Mouse (Mus musculus) heart, embryonic 13.5 days (tissue): ENCODE measurements around the gene Ppm1l. TPM values are rescaled to one million over a fixed set of nuclear protein-coding genes. Genes with fewer than 3 reads are reported as not detected.

Experiments used
- ATAC-seq: fragments of 200-750 bp; cut with Nextera tagmentation; 2 replicates; pipeline ENCODE4 v1.8.0; 2017; ENCODE audit warnings: moderate TSS enrichment; ENCODE audit not compliant: insufficient number of reproducible peaks, low FRiP score, low TSS enrichment; ENCODE audit errors: extremely low read depth
- H3K27ac ChIP-seq: fragments of 300-500 bp; sonication (generic); replicated peaks from 2 replicates; pipeline ENCODE4 v1.5.1; 2015; ENCODE audit warnings: moderate library complexity, mild to moderate bottlenecking, inconsistent platforms
- H3K27me3 ChIP-seq: fragments of 300-500 bp; sonication (generic); replicated peaks from 2 replicates; pipeline ENCODE4 v1.6.1; 2015; ENCODE audit warnings: mild to moderate bottlenecking, inconsistent platforms
- H3K36me3 ChIP-seq: fragments of 300-500 bp; sonication (generic); 2 replicates; pipeline ENCODE4 v1.6.1; 2015; ENCODE audit warnings: mild to moderate bottlenecking, inconsistent platforms
- H3K4me1 ChIP-seq: fragments of 300-500 bp; sonication (generic); 2 replicates; pipeline ENCODE4 v1.6.1; 2015; ENCODE audit warnings: inconsistent platforms
- H3K4me2 ChIP-seq: fragments of 300-500 bp; sonication (generic); 2 replicates; pipeline ENCODE4 v1.6.1; 2015; ENCODE audit warnings: inconsistent platforms, mild to moderate bottlenecking, moderate library complexity
- H3K4me3 ChIP-seq: fragments of 300-500 bp; sonication (generic); 2 replicates; pipeline ENCODE4 v1.5.1; 2015; ENCODE audit warnings: moderate library complexity, mild to moderate bottlenecking, inconsistent platforms
- H3K9ac ChIP-seq: fragments of 300-500 bp; sonication (generic); 2 replicates; pipeline ENCODE4 v1.6.1; 2015; ENCODE audit warnings: inconsistent platforms, mild to moderate bottlenecking, moderate library complexity
- H3K9me3 ChIP-seq: fragments of 300-500 bp; sonication (generic); 2 replicates; pipeline ENCODE4 v1.6.1; 2016; ENCODE audit warnings: inconsistent platforms
- WGBS: fragments of 180-500 bp; shearing (Covaris S2); methylation state at CpG from one replicate; pipeline ENCODE4 v1.1.7; 2015; ENCODE audit warnings: mixed read lengths; 5-methylcytosine and 5-hydroxymethylcytosine counted together
- polyA plus RNA-seq: library from polyadenylated mRNA; unstranded; fragments of >200 nt; fragmentation: Nextera tagmentation; extraction: Ambion mirVana; gene quantifications from 2 replicates; pipeline ENCODE4 v1.2.1, GENCODE M21; 2015

Ppm1l gene
- polyA plus RNA-seq, 1 experiment from 2014 or later, result 7.4 TPM

- Histone ChIP-seq H3K9me3 (no peaks in the 10 kb centered on the region), H3K27me3 (no peaks in the 10 kb centered on the region), H3K36me3 (no peaks in the 10 kb centered on the region), H3K4me1 (peaks cover 29% of the 10 kb centered on the region), H3K4me3 (no peak overlapping the region), H3K4me2 (no peak overlapping the region), H3K27ac (no peak overlapping the region), H3K9ac (no peak overlapping the region)
- no peak for ATAC-seq
- 80% methylated on average over 3 of the region's 3 CpGs for WGBS
Observed at GRCm38 (mm10) chr3:69449041-69449440, 132.4 kb downstream of the Ppm1l start.

GRCm38 (mm10) chr3:69454330-69454729 is 137.7 kb downstream of the Ppm1l start:
- no peak for ATAC-seq
- Histone ChIP-seq H3K4me3 (no peak overlapping the region), H3K36me3 (no peaks in the 10 kb centered on the region), H3K9ac (no peak overlapping the region), H3K4me2 (no peak overlapping the region), H3K27ac (no peak overlapping the region), H3K27me3 (no peaks in the 10 kb centered on the region), H3K4me1 (peaks cover 20% of the 10 kb centered on the region), H3K9me3 (no peaks in the 10 kb centered on the region)
- WGBS, result 68% methylated on average over 3 of the region's 3 CpGs

DNA sequence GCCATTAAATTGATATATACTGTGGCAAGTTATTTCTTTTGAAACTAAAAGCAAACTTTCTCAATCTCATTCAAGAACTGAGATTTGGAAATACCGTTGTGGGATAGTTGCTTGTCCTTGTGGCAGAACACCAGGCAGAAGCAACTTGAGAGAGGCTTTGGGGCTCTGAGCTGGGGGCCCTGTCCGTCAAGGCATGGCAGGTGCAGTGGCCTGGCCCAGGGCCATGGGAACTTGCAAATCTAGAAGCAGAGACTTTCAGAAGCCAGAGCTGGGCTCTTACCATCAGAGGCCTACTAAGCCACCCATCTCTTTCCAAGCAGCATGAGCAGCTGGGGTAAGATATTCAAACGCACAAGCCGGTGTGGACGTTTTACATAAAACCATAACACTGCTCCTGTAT is 139.4 kb downstream of the Ppm1l start:
- Histone ChIP-seq H3K9me3 (no peaks in the 10 kb centered on the region), H3K4me3 (no peak overlapping the region), H3K27ac (no peak overlapping the region), H3K36me3 (no peaks in the 10 kb centered on the region), H3K4me2 (no peak overlapping the region), H3K27me3 (no peaks in the 10 kb centered on the region), H3K9ac (no peak overlapping the region), H3K4me1 (peaks cover 30% of the 10 kb centered on the region)
- 87% methylated on average over 5 of the region's 5 CpGs for WGBS
- ATAC-seq, result no peak

DNA sequence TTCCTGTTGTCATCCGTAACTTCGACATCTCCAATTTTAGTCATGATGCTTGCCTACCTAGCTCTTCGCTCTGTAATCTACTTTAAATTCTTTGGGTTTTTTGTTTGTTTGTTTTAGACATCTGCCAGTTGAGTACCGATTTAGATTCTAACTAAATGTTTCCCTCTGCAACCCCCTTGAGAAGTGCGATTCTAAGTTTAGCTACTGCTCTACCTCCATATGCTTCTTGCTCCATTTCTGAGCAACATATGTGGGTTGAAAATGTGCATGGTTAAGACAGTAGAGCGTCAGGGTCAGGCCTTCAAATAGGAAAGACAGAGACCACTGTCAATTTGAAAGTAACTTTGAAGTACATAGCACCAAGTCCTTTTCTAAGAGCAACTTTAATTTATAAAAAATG is 142.1 kb downstream of the Ppm1l start:
- H3K9ac ChIP-seq, result no peak overlapping the region
- no peaks in the 10 kb centered on the region for H3K36me3 ChIP-seq
- WGBS, result 65% methylated on average over 6 of the region's 6 CpGs
- H3K4me3 ChIP-seq, result no peak overlapping the region
- no peaks in the 10 kb centered on the region for H3K9me3 ChIP-seq
- no peaks in the 10 kb centered on the region for H3K27me3 ChIP-seq
- no peak for ATAC-seq
- H3K4me2 ChIP-seq, result no peak overlapping the region
- H3K27ac ChIP-seq, result no peak overlapping the region
- H3K4me1 ChIP-seq, result peaks cover 26% of the 10 kb centered on the region

- Histone ChIP-seq H3K9ac (no peak overlapping the region), H3K9me3 (no peaks in the 10 kb centered on the region), H3K27me3 (no peaks in the 10 kb centered on the region), H3K27ac (no peak overlapping the region), H3K36me3 (no peaks in the 10 kb centered on the region), H3K4me2 (no peak overlapping the region), H3K4me3 (no peak overlapping the region), H3K4me1 (peaks cover 25% of the 10 kb centered on the region)
- no peak for ATAC-seq
- 60% methylated on average over 1 of the region's 1 CpGs for WGBS
Observed at GRCm38 (mm10) chr3:69461956-69462355, 145.3 kb downstream of the Ppm1l start.

DNA sequence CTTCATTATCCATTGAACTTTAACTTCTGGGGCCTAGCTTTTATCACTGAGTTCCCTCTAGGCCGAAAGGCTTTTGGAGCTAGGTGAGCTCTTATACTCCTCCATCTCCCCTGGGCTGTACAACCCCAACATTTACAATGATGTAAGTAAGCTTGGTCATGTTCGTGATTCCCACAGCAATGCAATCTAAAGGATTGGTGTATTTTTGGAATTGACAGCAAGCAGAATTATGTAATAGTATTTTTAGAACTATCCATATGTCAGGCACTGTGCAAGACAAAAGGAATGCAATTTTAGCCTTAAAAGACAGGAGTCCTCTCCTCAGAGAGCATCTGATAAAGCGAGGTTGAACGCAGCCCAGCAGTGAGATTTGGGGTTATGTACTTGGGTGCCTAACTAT is 149.1 kb downstream of the Ppm1l start:
- H3K27me3 ChIP-seq, result no peaks in the 10 kb centered on the region
- no peak for ATAC-seq
- no peaks in the 10 kb centered on the region for H3K9me3 ChIP-seq
- 82% methylated on average over 4 of the region's 4 CpGs for WGBS
- no peak overlapping the region for H3K27ac ChIP-seq
- peaks cover 38% of the 10 kb centered on the region for H3K4me1 ChIP-seq
- H3K4me2 ChIP-seq, result no peak overlapping the region
- H3K4me3 ChIP-seq, result no peak overlapping the region
- H3K36me3 ChIP-seq, result no peaks in the 10 kb centered on the region
- H3K9ac ChIP-seq, result no peak overlapping the region

- 36% methylated on average over 9 of the region's 9 CpGs for WGBS
Observed at GRCm38 (mm10) chr3:69468280-69469008, 151.8 kb downstream of the Ppm1l start.

DNA sequence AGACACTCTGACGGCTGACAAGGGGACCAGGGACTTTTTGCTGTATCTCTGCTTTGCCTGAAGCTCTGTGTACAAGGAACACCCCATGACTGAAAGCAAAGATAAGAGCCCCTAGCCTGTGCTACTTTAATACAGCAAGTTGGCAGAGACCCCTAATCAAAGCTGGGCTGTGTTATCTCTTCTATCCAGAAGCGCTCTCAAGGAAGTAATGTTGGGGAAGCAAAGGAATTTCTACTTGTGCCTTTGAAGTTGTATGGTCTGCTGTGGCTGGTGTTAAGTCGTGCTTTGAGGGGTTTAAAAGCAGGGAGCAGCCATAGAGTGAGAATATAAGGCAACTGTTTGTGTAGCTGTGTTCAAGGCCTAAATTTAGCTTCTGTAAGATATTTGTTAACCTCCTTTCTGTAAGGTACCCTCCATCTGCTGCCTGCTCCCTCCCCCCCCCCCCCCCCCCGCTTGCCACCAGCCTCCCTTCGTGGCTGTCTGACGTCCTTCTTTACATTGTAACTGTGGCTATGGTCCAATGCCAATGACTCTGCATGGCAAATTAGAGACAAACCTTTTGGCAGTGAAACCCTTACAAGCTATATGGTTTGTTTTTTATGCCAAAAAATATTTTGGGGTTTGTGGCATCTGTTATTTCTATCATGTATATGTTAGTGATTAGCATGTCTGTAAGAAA is 152.9 kb downstream of the Ppm1l start:
- Histone ChIP-seq H3K4me3 (no peak overlapping the region), H3K27me3 (no peaks in the 10 kb centered on the region), H3K4me2 (peak overlapping the region; percentile 13; the same call in 1 of the 2 replicates), H3K27ac (peak overlapping the region; percentile 39), H3K9me3 (0 out of 2 replicates have a peak, but pooled peaks cover 4% of the 10 kb centered on the region), H3K9ac (no peak overlapping the region), H3K4me1 (peaks cover 43% of the 10 kb centered on the region), H3K36me3 (no peaks in the 10 kb centered on the region)
- no peak for ATAC-seq
- WGBS, result 7% methylated on average over 5 of the region's 6 CpGs

More at GRCm38 (mm10) chr3:69468280-69469008, 151.8 kb downstream of the Ppm1l start:
- Histone ChIP-seq H3K9me3 (no peaks in the 10 kb centered on the region), H3K9ac (no peak overlapping the region), H3K4me1 (peaks cover 43% of the 10 kb centered on the region), H3K27ac (0 out of 2 replicates have a peak overlapping the region, but pooled peaks have one; percentile 8), H3K36me3 (no peaks in the 10 kb centered on the region), H3K4me3 (no peak overlapping the region), H3K4me2 (no peak overlapping the region), H3K27me3 (no peaks in the 10 kb centered on the region)
- ATAC-seq, result no peak

DNA sequence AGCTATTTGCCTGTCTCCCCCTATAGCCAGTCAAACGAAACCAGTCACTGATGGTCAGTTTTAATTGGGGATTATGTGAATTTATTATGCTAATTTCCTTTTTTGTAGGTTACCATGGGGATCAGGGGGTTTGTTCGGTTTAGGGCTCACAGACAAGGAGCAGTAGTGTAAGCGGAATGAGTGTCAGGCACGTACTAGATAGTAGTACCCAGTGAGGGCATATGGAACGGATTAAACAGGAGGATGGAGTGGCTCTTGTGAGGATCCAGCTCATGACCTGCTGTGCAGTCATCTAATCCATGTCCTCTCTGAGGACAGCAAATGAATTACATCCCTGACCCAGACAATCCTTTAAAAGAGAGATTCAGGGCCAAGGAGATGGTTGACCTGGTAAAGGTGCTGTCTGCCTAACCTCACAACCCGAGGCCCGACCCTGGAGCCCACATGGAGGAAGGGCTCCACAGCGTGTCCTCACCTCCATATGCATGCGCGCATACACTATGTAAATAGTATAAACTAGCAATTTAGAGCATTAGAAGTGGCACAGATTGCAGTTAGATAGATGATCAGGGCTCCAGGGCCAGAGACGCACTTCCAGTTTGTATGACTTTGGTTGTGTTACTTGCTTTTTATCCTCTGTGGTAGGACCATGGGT is 153.6 kb downstream of the Ppm1l start:
- Histone ChIP-seq H3K4me2 (0 out of 2 replicates have a peak overlapping the region, but pooled peaks have one; percentile 13), H3K9me3 (0 out of 2 replicates have a peak, but pooled peaks cover 4% of the 10 kb centered on the region), H3K27ac (0 out of 2 replicates have a peak overlapping the region, but pooled peaks have one; percentile 39), H3K27me3 (no peaks in the 10 kb centered on the region), H3K36me3 (no peaks in the 10 kb centered on the region), H3K4me1 (peaks cover 43% of the 10 kb centered on the region), H3K4me3 (no peak overlapping the region), H3K9ac (no peak overlapping the region)
- 73% methylated on average over 11 of the region's 11 CpGs for WGBS
- no peak for ATAC-seq

DNA sequence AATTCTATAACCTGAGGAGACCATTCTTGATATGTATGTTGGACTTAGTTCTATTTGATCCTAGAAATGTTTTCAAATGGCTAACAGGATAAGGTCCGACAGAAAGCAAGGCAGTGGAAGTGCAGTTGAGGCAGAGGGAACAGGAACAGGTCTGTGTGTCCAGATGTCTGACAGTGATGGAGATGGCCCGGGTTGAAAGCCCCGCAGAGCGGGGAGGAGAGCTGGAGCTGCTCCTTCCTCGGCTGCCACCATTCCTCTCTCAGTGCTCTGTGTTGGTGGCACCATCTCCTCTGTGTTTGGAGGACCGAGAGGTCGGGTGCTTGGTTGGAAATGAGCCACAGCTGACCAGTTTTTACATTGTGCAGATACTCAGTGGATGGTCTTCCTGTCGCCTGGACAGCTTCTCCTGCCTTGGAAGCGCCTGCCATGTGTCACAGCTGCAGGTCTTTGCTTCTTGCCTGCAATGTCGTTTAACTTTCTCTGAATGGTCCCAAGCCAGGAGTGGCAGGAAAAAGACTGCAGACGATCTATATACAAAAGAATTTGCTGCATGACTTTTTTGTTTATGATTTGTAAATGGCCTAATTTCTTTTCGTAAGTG is 159.3 kb downstream of the Ppm1l start:
- ATAC-seq, result no peak
- Histone ChIP-seq H3K4me2 (peak overlapping the region; percentile 39), H3K27ac (0 out of 2 replicates have a peak overlapping the region, but pooled peaks have one; percentile 2)

DNA sequence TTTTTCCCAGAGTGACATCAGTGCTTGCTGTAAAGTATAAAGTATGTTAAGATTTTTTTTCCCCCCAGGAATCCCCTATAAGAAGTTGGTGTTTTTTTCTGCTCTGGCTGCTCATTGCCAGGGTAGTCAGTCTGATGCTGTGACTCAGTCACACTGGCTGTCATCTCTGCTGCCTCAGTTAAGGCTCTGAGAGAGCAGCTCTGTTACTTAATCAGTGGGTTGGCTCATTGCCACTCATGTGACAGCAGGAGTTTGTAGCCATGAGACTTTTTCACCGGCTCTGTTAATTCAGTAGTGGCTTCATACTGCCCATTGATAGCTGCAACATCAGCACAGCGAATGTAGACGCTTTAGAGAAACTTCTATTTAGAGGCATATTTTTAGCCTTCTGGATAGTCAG is 163.3 kb downstream of the Ppm1l start:
- Histone ChIP-seq H3K27me3 (no peaks in the 10 kb centered on the region), H3K4me2 (no peak overlapping the region), H3K4me3 (no peak overlapping the region), H3K27ac (peak overlapping the region; percentile 43; the same call in 1 of the 2 replicates), H3K4me1 (peaks cover 35% of the 10 kb centered on the region), H3K9ac (no peak overlapping the region), H3K36me3 (no peaks in the 10 kb centered on the region), H3K9me3 (no peaks in the 10 kb centered on the region)
- no peak for ATAC-seq
- 38% methylated on average over 3 of the region's 3 CpGs for WGBS

More for the DNA sequence above, 159.3 kb downstream of the Ppm1l start:
- Histone ChIP-seq H3K9ac (no peak overlapping the region), H3K27me3 (no peaks in the 10 kb centered on the region), H3K4me1 (peaks cover 35% of the 10 kb centered on the region), H3K36me3 (no peaks in the 10 kb centered on the region), H3K4me3 (no peak overlapping the region), H3K9me3 (0 out of 2 replicates have a peak, but pooled peaks cover 4% of the 10 kb centered on the region)
- WGBS, result 25% methylated on average over 12 of the region's 12 CpGs
